Mouse (Mus musculus): ENCODE data around the gene Ccdc9b.

DNA sequence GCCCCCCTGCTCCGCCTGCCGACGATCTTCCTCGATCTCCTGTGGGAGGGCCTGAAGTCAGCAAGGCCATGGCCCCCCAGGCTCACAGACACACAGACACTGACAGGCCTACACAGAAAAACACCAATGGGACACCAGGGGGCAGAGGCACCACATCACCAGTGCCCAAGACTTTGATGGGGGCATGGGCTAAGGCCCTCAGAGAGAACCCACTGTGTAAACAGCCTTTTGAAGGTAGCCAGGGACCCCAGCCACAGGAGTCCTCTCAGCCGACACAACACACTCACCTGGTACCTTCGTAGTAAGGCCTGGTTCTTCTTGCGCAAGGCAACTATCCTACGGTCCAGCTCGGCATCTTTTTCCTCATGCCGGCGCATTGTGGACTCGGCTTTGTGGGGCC lies 1.1 kb downstream of the Ccdc9b start:
- TF ChIP-seq GATA1 (IDR thresholded peaks at IDR 0.05; ENCODE audit: borderline replicate concordance, low read length) (no peak), FLI1 (IDR thresholded peaks at IDR 0.05; ENCODE audit: low read length) (no peak)

All from megakaryocyte, embryonic 14.5 days (primary cell).